In genomic region chr2:141859220-141859619, GRCm38 (mm10) we compare ENCODE assay signal across 10 mouse cellular contexts.
DNase-seq lines count a peak whose midpoint lies in the region; ATAC-seq and TF ChIP-seq lines count a peak whose summit lies in the region.
"Had no signal": no experiment of that assay in that cellular context is flagged by ENCODE, and none has a peak within 500 bp of the region (broad histone marks: within the 10 kb centered on the region; RNA-seq: fewer than 3 reads in every experiment).

No protein-coding gene starts in this region.

- H3K27me3 ChIP-seq in kidney, adult 2 months (replicated peaks; ENCODE audit: control insufficient read depth, insufficient read depth, low read length): no peaks in the 10 kb centered on the region
- H3K27me3 ChIP-seq in intestine, embryonic 15.5 days (replicated peaks): no peaks in the 10 kb centered on the region
- H3K27me3 ChIP-seq in midbrain, embryonic 15.5 days (replicated peaks): no peaks in the 10 kb centered on the region
- no peaks in the 10 kb centered on the region for H3K27me3 ChIP-seq in forebrain, embryonic 16.5 days (replicated peaks; ENCODE audit: control insufficient read depth, insufficient read depth, low read length)

- no peak overlapping the region for H3K27ac ChIP-seq in kidney, adult 2 months (ENCODE audit: insufficient read depth, low read depth, low read length)
- no peak overlapping the region for H3K27ac ChIP-seq in intestine, embryonic 15.5 days
- H3K27ac ChIP-seq in midbrain, embryonic 15.5 days: no peak overlapping the region
- no peak overlapping the region for H3K27ac ChIP-seq in forebrain, embryonic 16.5 days (ENCODE audit: low read length)
- H3K27ac ChIP-seq: hindbrain, embryonic 14.5 days had no signal

- TF ChIP-seq CTCF in kidney, adult 2 months (conservative IDR thresholded peaks at IDR 0.05; ENCODE audit: insufficient read depth, insufficient read length, low read depth, low read length): no peak

- H3K36me3 ChIP-seq in kidney, adult 2 months (ENCODE audit: control insufficient read depth, insufficient read depth, low read length): no peaks in the 10 kb centered on the region
- no peaks in the 10 kb centered on the region for H3K36me3 ChIP-seq in intestine, embryonic 15.5 days
- H3K36me3 ChIP-seq in midbrain, embryonic 15.5 days (replicated peaks): no peaks in the 10 kb centered on the region
- no peaks in the 10 kb centered on the region for H3K36me3 ChIP-seq in forebrain, embryonic 16.5 days (ENCODE audit: control insufficient read depth, insufficient read depth)

- H3K4me3 ChIP-seq in kidney, adult 2 months (ENCODE audit: insufficient read depth, low read depth, low read length): no peak overlapping the region
- no peak overlapping the region for H3K4me3 ChIP-seq in intestine, embryonic 15.5 days (replicated peaks)
- H3K4me3 ChIP-seq in midbrain, embryonic 15.5 days: no peak overlapping the region
- H3K4me3 ChIP-seq in forebrain, embryonic 16.5 days (replicated peaks; ENCODE audit: low read length): no peak overlapping the region
- H3K4me3 ChIP-seq: myocyte had no signal

- no peak for TF ChIP-seq POLR2A in kidney, adult 2 months (IDR thresholded peaks at IDR 0.05; ENCODE audit: low read depth, low read length)

- H3K9me3 ChIP-seq in intestine, embryonic 15.5 days: no peaks in the 10 kb centered on the region
- H3K9me3 ChIP-seq in midbrain, embryonic 15.5 days: no peaks in the 10 kb centered on the region
- H3K9me3 ChIP-seq in forebrain, embryonic 16.5 days (ENCODE audit: control insufficient read depth, low read length): no peaks in the 10 kb centered on the region

- H3K9ac ChIP-seq in intestine, embryonic 15.5 days: no peak overlapping the region
- no peak overlapping the region for H3K9ac ChIP-seq in midbrain, embryonic 15.5 days
- H3K9ac ChIP-seq in forebrain, embryonic 16.5 days (replicated peaks; ENCODE audit: low read depth, low read length): no peak overlapping the region
- H3K9ac ChIP-seq: hindbrain, embryonic 14.5 days had no signal

- DNase-seq in kidney, adult 2 months: peak; percentile 8
- DNase-seq in kidney, adult 11 months: no peak
- DNase-seq in cerebellum, postnatal 10 days: peak; percentile 58 to 61
- DNase-seq in lung, postnatal 36 days: peak; percentile 32
- no peak for DNase-seq in right cerebral cortex, postnatal 14 days

- 18% methylated on average over 2 of the region's 2 CpGs for WGBS in kidney, adult 2 months
- 18% methylated on average over 2 of the region's 2 CpGs for WGBS in intestine, embryonic 15.5 days
- WGBS in midbrain, embryonic 15.5 days: 39% methylated on average over 2 of the region's 2 CpGs
- 52% methylated on average over 2 of the region's 2 CpGs for WGBS in forebrain, embryonic 16.5 days

- peak; percentile 90 for ATAC-seq in intestine, embryonic 15.5 days
- no peak for ATAC-seq in midbrain, embryonic 15.5 days (replicated peaks)
- ATAC-seq in forebrain, embryonic 16.5 days: no peak

- no peaks in the 10 kb centered on the region for H3K4me1 ChIP-seq in kidney, adult 2 months (ENCODE audit: control insufficient read depth, insufficient read depth, low read length)
- H3K4me1 ChIP-seq in intestine, embryonic 15.5 days (replicated peaks): no peaks in the 10 kb centered on the region
- H3K4me1 ChIP-seq in midbrain, embryonic 15.5 days: peaks cover 6% of the 10 kb centered on the region; the same call in 1 of the 2 replicates
- H3K4me1 ChIP-seq in forebrain, embryonic 16.5 days (replicated peaks; ENCODE audit: control insufficient read depth, insufficient read depth, low read length): 0 out of 2 replicates have a peak, but pooled peaks cover 2% of the 10 kb centered on the region

- H3K4me2 ChIP-seq in intestine, embryonic 15.5 days (replicated peaks): no peak overlapping the region
- H3K4me2 ChIP-seq in midbrain, embryonic 15.5 days: no peak overlapping the region
- no peak overlapping the region for H3K4me2 ChIP-seq in forebrain, embryonic 16.5 days (ENCODE audit: low read length)
- H3K4me2 ChIP-seq: hindbrain, embryonic 14.5 days had no signal

Comparison
In these comparisons a context has a peak if more than half of its experiments do, and no peak if none do; other contexts are left out.
1. DNase-seq: peak in kidney, adult 2 months (single experiment), cerebellum, postnatal 10 days (2 of 2) and lung, postnatal 36 days (single experiment); none in kidney, adult 11 months (single experiment) and right cerebral cortex, postnatal 14 days (single experiment).